Mouse (Mus musculus): ENCODE results near the gene Dock11.

Gene Dock11

GRCm38 (mm10) chrX:35950135-35950534 lies 61.5 kb downstream of the Dock11 start:
- no peak for DNase-seq (ENCODE audit: low spot score in 2 of 2)

GRCm38 (mm10) chrX:35951945-35952344 lies 63.3 kb downstream of the Dock11 start:
- no peak for DNase-seq (ENCODE audit: low spot score in 2 of 2)

- no peak for DNase-seq (ENCODE audit: low spot score in 2 of 2)
Observed at GRCm38 (mm10) chrX:35952521-35953095, 64.0 kb downstream of the Dock11 start.

- no peak for DNase-seq (ENCODE audit: low spot score in 2 of 2)
Observed at GRCm38 (mm10) chrX:35956236-35956635, 67.6 kb downstream of the Dock11 start.

GRCm38 (mm10) chrX:35963087-35963486 lies 74.5 kb downstream of the Dock11 start:
- DNase-seq (ENCODE audit: low spot score in 2 of 2): no peak

- DNase-seq (ENCODE audit: low spot score in 2 of 2): no peak
Observed at GRCm38 (mm10) chrX:35969276-35969675, 80.6 kb downstream of the Dock11 start.

GRCm38 (mm10) chrX:35976657-35977056 lies 88.0 kb downstream of the Dock11 start:
- no peak for DNase-seq (ENCODE audit: low spot score in 2 of 2)

GRCm38 (mm10) chrX:35987981-35988380 lies 99.3 kb downstream of the Dock11 start:
- DNase-seq (ENCODE audit: low spot score in 2 of 2): no peak

- DNase-seq (ENCODE audit: low spot score in 2 of 2): no peak
Observed at GRCm38 (mm10) chrX:35990508-35991095, 102.0 kb downstream of the Dock11 start.

GRCm38 (mm10) chrX:35994226-35994625 lies 105.6 kb downstream of the Dock11 start:
- DNase-seq (ENCODE audit: low spot score in 2 of 2): no peak

- peak; percentile 30 to 39 for DNase-seq (ENCODE audit: low spot score in 2 of 2)
Observed at GRCm38 (mm10) chrX:35997004-35997403, 108.4 kb downstream of the Dock11 start.

GRCm38 (mm10) chrX:35997793-35998419 lies 109.3 kb downstream of the Dock11 start:
- DNase-seq (ENCODE audit: low spot score in 2 of 2): no peak

GRCm38 (mm10) chrX:36025651-36026050 lies 137.0 kb downstream of the Dock11 start:
- no peak for DNase-seq (ENCODE audit: low spot score in 2 of 2)

- DNase-seq (ENCODE audit: low spot score in 2 of 2): no peak
Observed at GRCm38 (mm10) chrX:36031113-36031512, 142.5 kb downstream of the Dock11 start.

GRCm38 (mm10) chrX:36034045-36034444 lies 145.4 kb downstream of the Dock11 start:
- no peak for DNase-seq (ENCODE audit: low spot score in 2 of 2)

- no peak for DNase-seq (ENCODE audit: low spot score in 2 of 2)
Observed at GRCm38 (mm10) chrX:36045731-36046130, 157.1 kb downstream of the Dock11 start.

- DNase-seq (ENCODE audit: low spot score in 2 of 2): peak in 1 of 2 experiments; percentile 23
Observed at GRCm38 (mm10) chrX:36047451-36047850, 158.8 kb downstream of the Dock11 start.

GRCm38 (mm10) chrX:36050312-36050711 lies 161.7 kb downstream of the Dock11 start:
- DNase-seq (ENCODE audit: low spot score in 2 of 2): no peak

- DNase-seq (ENCODE audit: low spot score in 2 of 2): no peak
Observed at GRCm38 (mm10) chrX:36073997-36074396, 185.4 kb downstream of the Dock11 start.

- no peak for DNase-seq (ENCODE audit: low spot score in 2 of 2)
Observed at GRCm38 (mm10) chrX:36077164-36077563, 188.5 kb downstream of the Dock11 start.

- no peak for DNase-seq (ENCODE audit: low spot score in 2 of 2)
Observed at GRCm38 (mm10) chrX:36082917-36083316, 194.3 kb downstream of the Dock11 start.

GRCm38 (mm10) chrX:36088464-36089256 lies 200.0 kb downstream of the Dock11 start:
- DNase-seq (ENCODE audit: low spot score in 2 of 2): peak in 1 of 2 experiments; percentile 16
